Mouse (Mus musculus) hindbrain, embryonic 12.5 days (tissue): ENCODE results near the gene Chrnb1. TPM values are rescaled to one million over a fixed set of nuclear protein-coding genes. Genes with fewer than 3 reads are reported as not detected.

Experiments
- ATAC-seq: fragments of 200-750 bp; cut with Nextera tagmentation; 2 replicates; pipeline ENCODE4 v1.8.0; 2017; ENCODE audit warnings: moderate TSS enrichment; ENCODE audit not compliant: low FRiP score
- H3K27ac ChIP-seq: fragments of 300-500 bp; sonication (generic); 2 replicates; pipeline ENCODE4 v1.5.1; 2016; ENCODE audit warnings: mild to moderate bottlenecking
- H3K27me3 ChIP-seq: fragments of 300-500 bp; sonication (generic); 2 replicates; pipeline ENCODE4 v1.6.1; 2016; ENCODE audit warnings: mild to moderate bottlenecking
- H3K36me3 ChIP-seq: fragments of 300-500 bp; sonication (generic); 2 replicates; pipeline ENCODE4 v1.6.1; 2016; ENCODE audit warnings: mild to moderate bottlenecking
- H3K4me1 ChIP-seq: fragments of 300-500 bp; sonication (generic); 2 replicates; pipeline ENCODE4 v1.6.1; 2016
- H3K4me2 ChIP-seq: fragments of 300-500 bp; sonication (generic); replicated peaks from 2 replicates; pipeline ENCODE4 v1.6.1; 2016; ENCODE audit warnings: mild to moderate bottlenecking
- H3K4me3 ChIP-seq: fragments of 300-500 bp; sonication (generic); 2 replicates; pipeline ENCODE4 v1.5.1; 2016; ENCODE audit warnings: mild to moderate bottlenecking
- H3K9ac ChIP-seq: fragments of 300-500 bp; sonication (generic); 2 replicates; pipeline ENCODE4 v1.6.1; 2016; ENCODE audit warnings: mild to moderate bottlenecking, moderate library complexity
- H3K9me3 ChIP-seq: fragments of 300-500 bp; sonication (generic); replicated peaks from 2 replicates; pipeline ENCODE4 v1.6.1; 2016; ENCODE audit warnings: mild to moderate bottlenecking
- WGBS: fragments of 180-500 bp; shearing (Covaris S2); methylation state at CpG from one replicate; pipeline ENCODE4 v1.1.7; 2016; 5-methylcytosine and 5-hydroxymethylcytosine counted together
- polyA plus RNA-seq: library from polyadenylated mRNA; unstranded; fragments of >200 nt; fragmentation: Nextera tagmentation; extraction: Ambion mirVana; gene quantifications from 2 replicates; pipeline ENCODE4 v1.2.1, GENCODE M21; 2016

Gene Chrnb1
- polyA plus RNA-seq: 3.0 and 5.9 TPM in 2 replicates

DNA sequence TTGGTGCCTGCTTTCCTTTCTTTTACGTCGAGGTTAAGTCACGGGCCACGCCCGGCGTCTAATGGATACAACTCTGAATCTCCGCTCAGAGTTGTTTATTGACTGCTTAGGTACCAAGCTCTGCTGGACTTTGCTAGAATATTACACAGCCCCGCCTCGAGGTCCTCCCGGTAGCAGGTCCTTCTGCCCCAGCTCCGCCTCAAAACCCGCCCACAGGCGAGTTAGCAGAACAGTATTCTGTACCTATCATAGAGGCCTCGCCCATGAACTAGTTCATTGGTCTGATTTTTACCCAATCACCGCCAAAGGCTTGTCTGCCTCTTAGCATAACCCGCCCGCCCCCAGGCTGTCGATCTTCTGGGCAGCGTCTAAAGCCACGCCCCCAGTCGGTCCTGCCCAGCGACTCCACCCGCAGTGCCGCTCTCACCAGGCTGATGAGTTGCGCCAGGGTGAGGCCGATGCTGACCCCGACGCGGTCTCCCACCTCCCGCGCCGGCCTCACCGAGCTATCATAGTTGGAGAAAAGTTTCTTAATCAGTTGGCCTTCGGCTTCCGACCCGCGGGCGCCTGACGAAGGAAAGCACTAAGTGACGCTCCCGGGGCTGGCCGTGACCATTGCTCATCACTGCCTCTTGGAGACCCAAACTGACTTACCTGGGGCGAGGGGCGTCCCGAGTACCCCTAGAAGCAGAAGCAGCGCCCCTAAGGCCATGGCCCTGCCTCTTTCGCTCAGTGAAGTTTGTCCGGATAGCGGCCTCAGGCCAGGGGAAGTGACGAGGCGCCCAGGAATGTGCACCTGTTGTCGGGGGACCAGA, at the start of gene Chrnb1:
Gene Chrnb1, minus strand, starts transcription at position 776 of the 815 bp plus-strand sequence.
- Histone ChIP-seq H3K9ac (peak within 1 kb of the TSS; percentile 55), H3K27me3 (peaks cover 44% of the 10 kb centered on the region), H3K4me2 (peak within 1 kb of the TSS; percentile 74), H3K36me3 (no peaks in the 10 kb centered on the region), H3K4me3 (peak within 1 kb of the TSS; percentile 38), H3K4me1 (peaks cover 26% of the 10 kb centered on the region), H3K27ac (no peak within 1 kb of the TSS), H3K9me3 (no peaks in the 10 kb centered on the region)
- peak; percentile 91 for ATAC-seq
- WGBS: 2% methylated on average over 52 of the region's 52 CpGs

GRCm38 (mm10) chr11:69838714-69839104, 43.0 kb upstream of the Chrnb1 start:
- H3K9ac ChIP-seq: peak overlapping the region; percentile 73
- peak overlapping the region; percentile 88 for H3K4me3 ChIP-seq
- peaks cover 35% of the 10 kb centered on the region for H3K4me1 ChIP-seq
- H3K27ac ChIP-seq: peak overlapping the region; percentile 97
- 0 out of 2 replicates have a peak, but pooled peaks cover 2% of the 10 kb centered on the region for H3K36me3 ChIP-seq
- H3K9me3 ChIP-seq: no peaks in the 10 kb centered on the region
- peaks cover 3% of the 10 kb centered on the region; the same call in 1 of the 2 replicates for H3K27me3 ChIP-seq
- ATAC-seq: 0 out of 2 replicates have a peak, but pooled peaks have one; percentile 1
- 4% methylated on average over 7 of the region's 7 CpGs for WGBS
- H3K4me2 ChIP-seq: peak overlapping the region; percentile 97

- Histone ChIP-seq H3K27ac (peak within 1 kb of the TSS; percentile 97), H3K4me1 (peaks cover 38% of the 10 kb centered on the region), H3K4me3 (peak within 1 kb of the TSS; percentile 88), H3K9me3 (no peaks in the 10 kb centered on the region), H3K9ac (peak within 1 kb of the TSS; percentile 98), H3K36me3 (peaks cover 8% of the 10 kb centered on the region; the same call in 1 of the 2 replicates), H3K27me3 (peaks cover 9% of the 10 kb centered on the region; the same call in 1 of the 2 replicates), H3K4me2 (peak within 1 kb of the TSS; percentile 97)
- ATAC-seq: peak; percentile 89
- WGBS: under 1% methylated on average over 34 of the region's 34 CpGs
Measured at GRCm38 (mm10) chr11:69837952-69838713, 42.4 kb upstream of the Chrnb1 start, which contains the start of gene Tmem256. Tmem256 (plus strand) TSS chr11:69838514.

- Histone ChIP-seq H3K4me1 (peaks cover 40% of the 10 kb centered on the region), H3K4me3 (peak within 1 kb of the TSS; percentile 88), H3K9ac (peak within 1 kb of the TSS; percentile 98), H3K27ac (peak within 1 kb of the TSS; percentile 97), H3K36me3 (peaks cover 14% of the 10 kb centered on the region), H3K27me3 (peaks cover 12% of the 10 kb centered on the region; the same call in 1 of the 2 replicates), H3K4me2 (peak within 1 kb of the TSS; percentile 97), H3K9me3 (no peaks in the 10 kb centered on the region)
- under 1% methylated on average over 32 of the region's 32 CpGs for WGBS
- ATAC-seq: peak; percentile 68; the same call in 1 of the 2 replicates
Measured at GRCm38 (mm10) chr11:69837604-69837951, 41.8 kb upstream of the Chrnb1 start, which contains the start of gene Nlgn2. Nlgn2 (minus strand) TSS chr11:69837784.

GRCm38 (mm10) chr11:69836703-69837576, 41.2 kb upstream of the Chrnb1 start:
- Histone ChIP-seq H3K27ac (peak overlapping the region; percentile 97), H3K4me1 (peaks cover 40% of the 10 kb centered on the region), H3K27me3 (peaks cover 12% of the 10 kb centered on the region; the same call in 1 of the 2 replicates), H3K4me3 (peak overlapping the region; percentile 88), H3K36me3 (peaks cover 20% of the 10 kb centered on the region), H3K9ac (peak overlapping the region; percentile 98), H3K4me2 (peak overlapping the region; percentile 97), H3K9me3 (no peaks in the 10 kb centered on the region)
- ATAC-seq: peak; percentile 12
- WGBS: 2% methylated on average over 38 of the region's 52 CpGs

DNA sequence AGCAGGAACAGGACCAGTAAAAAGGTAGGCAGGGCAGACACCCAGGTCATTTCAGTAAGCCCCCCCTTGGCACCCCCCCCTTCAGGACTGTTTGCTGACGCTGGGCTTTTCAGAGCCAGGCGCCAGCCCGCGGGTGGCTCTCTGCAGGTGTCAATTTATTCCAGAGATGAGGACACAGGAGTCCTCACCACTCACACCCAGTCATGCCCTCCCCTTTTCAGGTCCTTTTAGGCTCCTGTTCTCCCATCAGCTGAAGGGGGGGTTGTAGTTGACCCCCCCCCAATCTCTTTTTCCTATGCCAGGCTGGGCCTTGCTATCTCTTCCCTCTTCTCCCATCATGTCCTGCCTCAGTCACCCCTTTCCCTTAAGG, 40.2 kb upstream of the Chrnb1 start:
- peaks cover 44% of the 10 kb centered on the region for H3K4me1 ChIP-seq

GRCm38 (mm10) chr11:69835326-69835965, 39.7 kb upstream of the Chrnb1 start:
- Histone ChIP-seq H3K27me3 (peaks cover 12% of the 10 kb centered on the region; the same call in 1 of the 2 replicates), H3K4me1 (peaks cover 46% of the 10 kb centered on the region), H3K4me3 (peak overlapping the region; percentile 88), H3K4me2 (peak overlapping the region; percentile 97), H3K9ac (peak overlapping the region; percentile 98), H3K27ac (peak overlapping the region; percentile 97), H3K9me3 (no peaks in the 10 kb centered on the region), H3K36me3 (peaks cover 33% of the 10 kb centered on the region)
- no peak for ATAC-seq
- 1% methylated on average over 9 of the region's 9 CpGs for WGBS

More for the DNA sequence above, 40.2 kb upstream of the Chrnb1 start:
- Histone ChIP-seq H3K27me3 (peaks cover 12% of the 10 kb centered on the region; the same call in 1 of the 2 replicates), H3K4me2 (peak overlapping the region; percentile 97), H3K4me3 (peak overlapping the region; percentile 88), H3K9ac (peak overlapping the region; percentile 98), H3K36me3 (peaks cover 30% of the 10 kb centered on the region), H3K9me3 (no peaks in the 10 kb centered on the region), H3K27ac (peak overlapping the region; percentile 97)
- WGBS: 2% methylated on average over 4 of the region's 4 CpGs
- ATAC-seq: no peak

DNA sequence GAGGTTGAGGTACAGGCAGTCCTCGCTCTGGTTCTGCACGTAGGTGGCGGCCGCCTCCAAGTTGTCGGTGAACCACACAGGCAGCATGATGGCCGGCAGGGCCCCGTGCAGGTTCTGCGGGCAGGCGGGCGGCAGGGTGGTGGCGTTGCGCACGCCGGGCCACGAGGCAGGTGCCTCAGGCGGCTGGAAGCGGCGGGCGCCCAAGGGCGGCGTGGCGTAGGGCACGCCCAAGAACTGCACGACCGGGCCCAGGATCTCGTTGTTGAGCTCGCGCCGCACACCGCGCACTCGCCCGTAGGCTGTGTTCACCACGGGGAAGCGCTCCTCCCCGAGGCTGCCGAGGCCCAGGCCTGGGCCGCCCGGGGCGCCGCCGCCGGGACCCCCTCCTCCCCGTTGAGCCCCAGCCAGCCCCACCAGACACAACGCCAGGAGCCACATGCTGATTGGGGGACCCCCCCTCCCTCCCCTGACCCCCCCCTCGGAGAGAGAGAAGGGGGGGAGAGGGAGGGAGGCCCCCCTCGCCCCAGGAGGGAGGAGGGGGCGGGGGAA, 38.3 kb upstream of the Chrnb1 start:
- H3K4me2 ChIP-seq: peak overlapping the region; percentile 97
- H3K27me3 ChIP-seq: peaks cover 12% of the 10 kb centered on the region; the same call in 1 of the 2 replicates
- H3K9ac ChIP-seq: peak overlapping the region; percentile 98
- peaks cover 36% of the 10 kb centered on the region for H3K36me3 ChIP-seq
- ATAC-seq: no peak
- 7% methylated on average over 48 of the region's 48 CpGs for WGBS
- H3K9me3 ChIP-seq: no peaks in the 10 kb centered on the region
- peak overlapping the region; percentile 88 for H3K4me3 ChIP-seq
- H3K27ac ChIP-seq: peak overlapping the region; percentile 44
- peaks cover 48% of the 10 kb centered on the region for H3K4me1 ChIP-seq

GRCm38 (mm10) chr11:69833554-69833953, 37.8 kb upstream of the Chrnb1 start:
- H3K4me2 ChIP-seq: peak overlapping the region; percentile 97
- H3K27me3 ChIP-seq: peaks cover 12% of the 10 kb centered on the region; the same call in 1 of the 2 replicates
- peak overlapping the region; percentile 88 for H3K4me3 ChIP-seq
- no peak for ATAC-seq
- H3K9ac ChIP-seq: peak overlapping the region; percentile 98
- no peak overlapping the region for H3K27ac ChIP-seq
- no peaks in the 10 kb centered on the region for H3K9me3 ChIP-seq
- peaks cover 38% of the 10 kb centered on the region for H3K36me3 ChIP-seq
- WGBS: 68% methylated on average over 8 of the region's 8 CpGs
- peaks cover 49% of the 10 kb centered on the region for H3K4me1 ChIP-seq

DNA sequence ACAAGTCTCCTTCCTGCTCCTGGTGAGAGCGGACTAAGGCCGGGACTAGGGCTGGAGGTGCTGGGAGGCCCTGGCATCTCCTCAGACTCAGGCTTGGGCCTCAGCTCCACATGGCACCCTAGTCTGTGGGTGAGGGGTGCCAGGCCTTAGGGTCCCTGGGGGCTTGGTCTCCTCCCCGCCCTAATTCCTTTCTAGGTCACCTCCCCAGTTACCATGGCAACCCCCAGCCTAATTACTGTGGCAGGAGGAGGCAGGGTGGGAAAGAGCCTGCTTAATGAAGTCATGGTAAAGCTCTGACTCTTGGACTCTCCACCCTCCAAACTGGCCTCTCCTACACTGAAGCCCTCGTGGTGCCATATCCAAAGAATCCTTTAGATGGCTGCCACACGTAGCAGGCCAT, 33.1 kb upstream of the Chrnb1 start:
- H3K4me1 ChIP-seq: peaks cover 22% of the 10 kb centered on the region
- H3K4me3 ChIP-seq: no peak overlapping the region
- ATAC-seq: no peak
- no peaks in the 10 kb centered on the region for H3K9me3 ChIP-seq
- peaks cover 84% of the 10 kb centered on the region for H3K36me3 ChIP-seq
- no peak overlapping the region for H3K27ac ChIP-seq
- H3K27me3 ChIP-seq: 0 out of 2 replicates have a peak, but pooled peaks cover 9% of the 10 kb centered on the region
- 62% methylated on average over 5 of the region's 5 CpGs for WGBS
- no peak overlapping the region for H3K9ac ChIP-seq
- no peak overlapping the region for H3K4me2 ChIP-seq
